Mouse (Mus musculus) CH12.LX (cell line): ENCODE data around the gene Gas2l2. TPM values are rescaled to one million over a fixed set of nuclear protein-coding genes. Genes with fewer than 3 reads are reported as not detected.

ENCODE experiments used
- DNase-seq: peaks from one replicate; pipeline ENCODE4 v3.0.0-alpha.2; 2013; ENCODE audit errors: extremely low read depth
- H3K27ac ChIP-seq: 2 replicates; pipeline ENCODE4 v1.5.1; 2012; ENCODE audit warnings: low read depth, mild to moderate bottlenecking, control low read depth, moderate library complexity; ENCODE audit not compliant: insufficient read depth
- H3K27me3 ChIP-seq: replicated peaks from 2 replicates; pipeline ENCODE3; 2012; ENCODE audit warnings: inconsistent platforms
- H3K36me3 ChIP-seq, 2 experiments: replicated peaks in 1 of 2; 2 replicates each; pipeline versions ENCODE3 to v1.6.1; 2012; ENCODE audit warnings: inconsistent platforms in 1 of 2, low read length in 1 of 2, mild to moderate bottlenecking in 1 of 2, mixed read lengths in 1 of 2, moderate library complexity in 1 of 2; ENCODE audit not compliant: control insufficient read depth in 1 of 2, insufficient read depth in 1 of 2
- H3K4me1 ChIP-seq, 2 experiments: 2 replicates each; pipeline ENCODE4 v1.6.1; 2012; ENCODE audit warnings: inconsistent platforms in 1 of 2, moderate library complexity in 1 of 2; ENCODE audit not compliant: insufficient read depth in 2 of 2, control insufficient read depth in 1 of 2
- H3K4me2 ChIP-seq: 2 replicates; pipeline ENCODE4 v1.6.1; 2012; ENCODE audit warnings: low read depth, mild to moderate bottlenecking, control low read depth; ENCODE audit not compliant: poor library complexity, insufficient read depth, severe bottlenecking
- H3K4me3 ChIP-seq, 3 experiments: fragments of 150-350 bp in 1 of 3; sonication (generic) in 1 of 3; replicated peaks in 1 of 3; 2 replicates each; pipeline versions ENCODE3 to v1.5.1; 2011 to 2012; ENCODE audit warnings: low read depth in 2 of 3, low read length in 2 of 3, mild to moderate bottlenecking in 2 of 3, moderate library complexity in 2 of 3, control low read depth in 1 of 3, improper control_type of control experiment in 1 of 3, inconsistent platforms in 1 of 3, mixed read lengths in 1 of 3; ENCODE audit not compliant: poor library complexity in 1 of 3
- H3K79me2 ChIP-seq: replicated peaks from 2 replicates; pipeline ENCODE4 v1.6.1; 2012; ENCODE audit warnings: mild to moderate bottlenecking, moderate library complexity; ENCODE audit not compliant: control insufficient read depth, poor library complexity, insufficient read depth, severe bottlenecking; ENCODE audit errors: extremely low read depth
- H3K9ac ChIP-seq: 2 replicates; pipeline ENCODE4 v1.6.1; 2012; ENCODE audit warnings: low read depth, mild to moderate bottlenecking, control low read depth, moderate library complexity; ENCODE audit not compliant: insufficient read depth
- H3K9me3 ChIP-seq: replicated peaks from 2 replicates; pipeline ENCODE3; 2012; ENCODE audit warnings: low read length, inconsistent platforms, mixed read lengths
- E2F4 ChIP-seq: IDR thresholded peaks from 2 replicates; pipeline ENCODE4 v1.6.1; 2011; ENCODE audit warnings: low read depth, low read length, improper control_type of control experiment; ENCODE audit not compliant: insufficient replicate concordance
- ELF1 ChIP-seq: IDR thresholded peaks from 2 replicates; pipeline ENCODE4 v1.6.1; 2014; ENCODE audit warnings: low read depth, mild to moderate bottlenecking, inconsistent platforms, low read length, improper control_type of control experiment
- ETS1 ChIP-seq: conservative IDR thresholded peaks from 2 replicates; pipeline ENCODE4 v1.6.1; 2012; ENCODE audit warnings: low read depth, mild to moderate bottlenecking, inconsistent platforms, low read length, improper control_type of control experiment, moderate library complexity
- IRF4 ChIP-seq: IDR thresholded peaks from 2 replicates; pipeline ENCODE4 v1.6.1; 2014; ENCODE audit warnings: low read depth, mild to moderate bottlenecking, inconsistent platforms, low read length, improper control_type of control experiment
- JUN ChIP-seq: IDR thresholded peaks from 2 replicates; pipeline ENCODE4 v1.6.1; 2011; ENCODE audit warnings: low read depth, mild to moderate bottlenecking, low read length, improper control_type of control experiment, moderate library complexity; ENCODE audit not compliant: insufficient read depth
- KAT2A ChIP-seq: IDR thresholded peaks from 2 replicates; pipeline ENCODE4 v1.6.1; 2012; ENCODE audit warnings: low read length, improper control_type of control experiment, inconsistent platforms; ENCODE audit not compliant: insufficient replicate concordance
- MAZ ChIP-seq: IDR thresholded peaks from 2 replicates; pipeline ENCODE4 v1.6.1; 2012; ENCODE audit warnings: low read depth, mild to moderate bottlenecking, inconsistent platforms, low read length, improper control_type of control experiment, moderate library complexity
- MYC ChIP-seq: IDR thresholded peaks from 2 replicates; pipeline ENCODE4 v1.6.1; 2011; ENCODE audit warnings: low read depth, mild to moderate bottlenecking, improper control_type of control experiment, low read length
- NRF1 ChIP-seq: IDR thresholded peaks from 2 replicates; pipeline ENCODE4 v1.6.1; 2014; ENCODE audit warnings: low read depth, mild to moderate bottlenecking, inconsistent platforms, low read length, improper control_type of control experiment, moderate library complexity
- RAD21 ChIP-seq: IDR thresholded peaks from 2 replicates; pipeline ENCODE4 v1.6.1; 2011; ENCODE audit warnings: low read depth, mild to moderate bottlenecking, low read length, improper control_type of control experiment, moderate library complexity
- TBP ChIP-seq: conservative IDR thresholded peaks from 2 replicates; pipeline ENCODE4 v1.6.1; 2011; ENCODE audit warnings: low read depth, low read length, improper control_type of control experiment
- TCF12 ChIP-seq: IDR thresholded peaks from 2 replicates; pipeline ENCODE4 v1.6.1; 2014; ENCODE audit warnings: low read depth, mild to moderate bottlenecking, inconsistent platforms, low read length, improper control_type of control experiment
- UBTF ChIP-seq: IDR thresholded peaks from 2 replicates; pipeline ENCODE4 v1.6.1; 2012; ENCODE audit warnings: low read depth, mild to moderate bottlenecking, inconsistent platforms, low read length, improper control_type of control experiment, moderate library complexity
- USF2 ChIP-seq: conservative IDR thresholded peaks from 2 replicates; pipeline ENCODE4 v1.6.1; 2011; ENCODE audit warnings: low read depth, low read length, improper control_type of control experiment
- dilution Hi-C: fragments of 300-500 bp; cut with MboI; formaldehyde crosslinking; loops from 2 replicates; pipeline ENCODE4 v1.14.3; 2020; ENCODE audit warnings: low sequenced_read_pairs; ENCODE audit not compliant: extremely low pct_unique_long_range_greater_than_20kb, extremely low pct_ligation_motif_present
- in situ Hi-C: fragments of 300-500 bp; cut with MboI; formaldehyde crosslinking; loops from 3 replicates; pipeline ENCODE4 v1.14.3; 2019; ENCODE audit warnings: low sequenced_read_pairs, low pct_ligation_motif_present, low pct_unique_long_range_greater_than_20kb, mixed read lengths
- polyA plus RNA-seq: library from polyadenylated mRNA; unstranded; fragments of >175 nt; gene quantifications from 2 replicates; pipeline ENCODE4 v1.2.1, GENCODE M21; 2012; ENCODE audit warnings: low read depth; ENCODE audit not compliant: insufficient read length
- total RNA-seq, 2 experiments: library from RNA; depleted of rRNA; stranded (reverse); fragments of 300-350 nt in 1 of 2; fragments of >200 nt in 1 of 2; gene quantifications; 2 replicates each; pipeline ENCODE4 v1.2.3; 2012 to 2014

Gas2l2 gene
- total and polyA plus RNA-seq, 3 experiments, result not detected

GRCm38 (mm10) chr11:83462711-83463244, 33.5 kb upstream of the Gas2l2 start, which contains the start of gene Mmp28:
Mmp28 (minus strand) TSS chr11:83463071.
- DNase-seq, result no peak
- H3K9ac ChIP-seq, result peak within 1 kb of the TSS; percentile 30
- H3K9me3 ChIP-seq, result no peaks in the 10 kb centered on the region
- dilution Hi-C loops, result no loop called here
- peak; percentile 51; the same call in 1 of the 2 replicates for TF ChIP-seq MAZ
- no peak for TF ChIP-seq ETS1
- TF ChIP-seq IRF4, result no peak
- TF ChIP-seq MYC, result no peak
- TF ChIP-seq KAT2A, result no peak
- TF ChIP-seq RAD21, result no peak
- TF ChIP-seq USF2, result no peak
- TF ChIP-seq E2F4, result no peak
- TF ChIP-seq UBTF, result peak; percentile 87
- TF ChIP-seq TBP, result no peak
- no peak for TF ChIP-seq JUN
- no peak for TF ChIP-seq NRF1
- peak; percentile 60 for TF ChIP-seq ELF1
- no peak for TF ChIP-seq TCF12
- TF ChIP-seq, all 38 proteins: peak for 3
- in situ Hi-C loops, result no loop called here
- Histone ChIP-seq H3K4me2 (peak within 1 kb of the TSS; percentile 88), H3K4me1 (peaks cover 8 to 35% of the 10 kb centered on the region in 2 experiments; a peak in 3 of 4 replicates), H3K36me3 (no peaks in the 10 kb centered on the region), H3K4me3 (peak within 1 kb of the TSS; percentile 26 to 63 (median 38)), H3K27me3 (peaks cover 74% of the 10 kb centered on the region), H3K79me2 (no peaks in the 10 kb centered on the region), H3K27ac (no peak within 1 kb of the TSS)

- Histone ChIP-seq H3K79me2 (no peaks in the 10 kb centered on the region), H3K9me3 (no peaks in the 10 kb centered on the region), H3K4me2 (no peak overlapping the region), H3K36me3 (no peaks in the 10 kb centered on the region), H3K4me3 (no peak overlapping the region), H3K4me1 (peaks cover 11 to 35% of the 10 kb centered on the region in 2 experiments), H3K9ac (no peak overlapping the region), H3K27me3 (peaks cover 73% of the 10 kb centered on the region), H3K27ac (no peak overlapping the region)
- in situ Hi-C loops, result no loop called here
- TF ChIP-seq IRF4, result no peak
- DNase-seq, result no peak
- dilution Hi-C loops, result no loop called here
These were observed 32.3 kb upstream of the Gas2l2 start for GRCm38 (mm10) chr11:83461462-83462027.
